In the genomic region with DNA sequence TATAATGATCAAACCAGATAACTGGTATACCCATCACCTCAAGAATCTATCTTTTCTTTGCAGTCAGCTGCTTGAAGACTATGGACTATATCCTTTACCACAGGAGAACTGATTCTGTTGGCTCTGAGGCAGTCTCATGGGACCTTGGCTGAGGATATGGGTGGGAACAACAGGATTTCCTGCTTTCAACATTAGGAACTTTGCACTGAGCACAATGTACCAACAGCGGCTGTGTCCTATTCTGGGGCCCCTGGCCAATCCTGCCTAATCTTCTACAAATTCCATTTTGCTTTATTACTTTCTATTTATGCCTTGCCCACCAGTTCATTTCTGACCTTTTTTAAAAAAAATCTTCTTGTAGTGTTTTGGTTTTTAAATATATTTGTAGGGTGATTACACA, we compare ENCODE assay signal across 9 mouse cellular contexts. TPM values are rescaled to one million over a fixed set of nuclear protein-coding genes. Genes with fewer than 3 reads are reported as not detected.
DNase-seq lines count a peak whose midpoint lies in the region; ATAC-seq lines count a peak whose summit lies in the region.
"Had no signal": no experiment of that assay in that cellular context is flagged by ENCODE, and none has a peak within 500 bp of the region (broad histone marks: within the 10 kb centered on the region; RNA-seq: fewer than 3 reads in every experiment).

No protein-coding gene starts in this region.

- H3K4me3 ChIP-seq in brown adipose tissue, adult 24 weeks (ENCODE audit: insufficient read depth, low read depth, low read length) = no peak overlapping the region
- H3K4me3 ChIP-seq in intestine, embryonic 16.5 days (ENCODE audit: low read length) = no peak overlapping the region
- H3K4me3 ChIP-seq in lung, embryonic 15.5 days = no peak overlapping the region
- H3K4me3 ChIP-seq: forebrain, embryonic 15.5 days had no signal

- peaks cover 21% of the 10 kb centered on the region for H3K4me1 ChIP-seq in brown adipose tissue, adult 24 weeks (ENCODE audit: control insufficient read depth, insufficient read depth, insufficient read length, low read length)
- H3K4me1 ChIP-seq in intestine, embryonic 16.5 days (ENCODE audit: control insufficient read depth, insufficient read depth, low read length) = peaks cover 3% of the 10 kb centered on the region
- H3K4me1 ChIP-seq in lung, embryonic 15.5 days = peaks cover 10% of the 10 kb centered on the region
- H3K4me1 ChIP-seq: forebrain, embryonic 15.5 days had no signal

- peak; percentile 43 for DNase-seq in adrenal gland, adult 8-10 months
- DNase-seq in adrenal gland, postnatal 4 days (ENCODE audit: low spot score in 2 of 2) = no peak
- DNase-seq in urinary bladder, postnatal 4 days (ENCODE audit: low spot score in 2 of 2) = no peak
- no peak for DNase-seq in cerebellum, adult 8-10 months
- DNase-seq in yolk sac, embryonic 10.5 days (ENCODE audit: low spot score) = no peak

- H3K4me2 ChIP-seq in intestine, embryonic 16.5 days (ENCODE audit: low read depth, low read length) = no peak overlapping the region
- no peak overlapping the region for H3K4me2 ChIP-seq in lung, embryonic 15.5 days
- H3K4me2 ChIP-seq: forebrain, embryonic 15.5 days had no signal

- H3K9me3 ChIP-seq in intestine, embryonic 16.5 days (ENCODE audit: control insufficient read depth, low read length) = no peaks in the 10 kb centered on the region
- H3K9me3 ChIP-seq in lung, embryonic 15.5 days = no peaks in the 10 kb centered on the region
- H3K9me3 ChIP-seq: forebrain, embryonic 15.5 days had no signal

- ATAC-seq in intestine, embryonic 16.5 days = peak; percentile 92
- no peak for ATAC-seq in lung, embryonic 15.5 days (ENCODE audit: borderline replicate concordance, extremely low read depth, low FRiP score, low TSS enrichment)
- ATAC-seq: forebrain, embryonic 15.5 days had no signal

- no peaks in the 10 kb centered on the region for H3K27me3 ChIP-seq in intestine, embryonic 16.5 days (replicated peaks; ENCODE audit: control insufficient read depth, insufficient read depth, low read length)
- no peaks in the 10 kb centered on the region for H3K27me3 ChIP-seq in lung, embryonic 15.5 days
- H3K27me3 ChIP-seq: forebrain, embryonic 15.5 days had no signal

- H3K36me3 ChIP-seq in intestine, embryonic 16.5 days (ENCODE audit: control insufficient read depth, insufficient read depth, low read length) = no peaks in the 10 kb centered on the region
- H3K36me3 ChIP-seq in lung, embryonic 15.5 days = no peaks in the 10 kb centered on the region
- H3K36me3 ChIP-seq: forebrain, embryonic 15.5 days had no signal

- 61% methylated on average over 1 of the region's 1 CpGs for WGBS in intestine, embryonic 16.5 days
- WGBS in lung, embryonic 15.5 days = 81% methylated on average over 1 of the region's 1 CpGs

- peak overlapping the region; percentile 99 for H3K27ac ChIP-seq in brown adipose tissue, adult 24 weeks (replicated peaks; ENCODE audit: low read depth, low read length)
- peak overlapping the region; percentile 69 for H3K27ac ChIP-seq in intestine, embryonic 16.5 days (ENCODE audit: low read length)
- H3K27ac ChIP-seq in lung, embryonic 15.5 days = peak overlapping the region; percentile 72
- H3K27ac ChIP-seq: forebrain, embryonic 15.5 days had no signal

- no peak overlapping the region for H3K9ac ChIP-seq in intestine, embryonic 16.5 days (ENCODE audit: low read depth, low read length)
- H3K9ac ChIP-seq in lung, embryonic 15.5 days = no peak overlapping the region
- H3K9ac ChIP-seq: forebrain, embryonic 15.5 days had no signal

RNA-seq across cellular contexts. Expression of a gene that starts 21.0 kb away (rescaled TPM):
- 10 to 100 TPM; 14.0 to 30.6 (median 24.2) TPM for total RNA-seq in adrenal gland, adult 8-10 months (2022)
- total RNA-seq in adrenal gland, postnatal 4 days (2021) = 10 to 100 TPM; 31.6 to 37.2 TPM
- polyA plus RNA-seq in brown adipose tissue, adult 24 weeks (2012; ENCODE audit: insufficient read depth, insufficient read length, missing spikeins) = 4.9 and 7.5 TPM in 2 replicates
- 38.5 and 40.5 TPM in 2 replicates for polyA plus RNA-seq in intestine, embryonic 16.5 days (2015; fragmentation: Nextera tagmentation; extraction: Ambion mirVana)
- polyA plus RNA-seq in lung, embryonic 15.5 days (2015; fragmentation: Nextera tagmentation; extraction: Ambion mirVana) = 71.7 and 76.3 TPM in 2 replicates
